Mouse (Mus musculus) forebrain, embryonic 12.5 days (tissue): ENCODE results near the gene Kcnip1. TPM values are rescaled to one million over a fixed set of nuclear protein-coding genes. Genes with fewer than 3 reads are reported as not detected.
A peak's percentile ranks its signal among the peaks of the same experiment; 100 is the strongest.

ENCODE experiments used
- ATAC-seq: fragments of 200-750 bp; cut with Nextera tagmentation; 2 replicates; pipeline ENCODE4 v1.8.0; 2017; ENCODE audit warnings: moderate TSS enrichment; ENCODE audit not compliant: low FRiP score
- H3K27ac ChIP-seq: fragments of 300-500 bp; sonication (generic); 2 replicates; pipeline ENCODE4 v1.5.1; 2016; ENCODE audit warnings: mild to moderate bottlenecking
- H3K27me3 ChIP-seq: fragments of 300-500 bp; sonication (generic); 2 replicates; pipeline ENCODE4 v1.6.1; 2016; ENCODE audit warnings: mild to moderate bottlenecking
- H3K36me3 ChIP-seq: fragments of 300-500 bp; sonication (generic); replicated peaks from 2 replicates; pipeline ENCODE4 v1.6.1; 2016; ENCODE audit warnings: mild to moderate bottlenecking
- H3K4me1 ChIP-seq: fragments of 300-500 bp; sonication (generic); 2 replicates; pipeline ENCODE4 v1.6.1; 2016
- H3K4me2 ChIP-seq: fragments of 300-500 bp; sonication (generic); 2 replicates; pipeline ENCODE4 v1.6.1; 2016; ENCODE audit warnings: mild to moderate bottlenecking, moderate library complexity
- H3K4me3 ChIP-seq: fragments of 300-500 bp; sonication (generic); replicated peaks from 2 replicates; pipeline ENCODE4 v1.5.1; 2016; ENCODE audit warnings: mild to moderate bottlenecking
- H3K9ac ChIP-seq: fragments of 300-500 bp; sonication (generic); 2 replicates; pipeline ENCODE4 v1.6.1; 2016; ENCODE audit warnings: mild to moderate bottlenecking
- H3K9me3 ChIP-seq: fragments of 300-500 bp; sonication (generic); 2 replicates; pipeline ENCODE4 v1.6.1; 2016
- WGBS: fragments of 180-500 bp; shearing (Covaris S2); methylation state at CpG from one replicate; pipeline ENCODE4 v1.1.7; 2016; 5-methylcytosine and 5-hydroxymethylcytosine counted together
- polyA plus RNA-seq: library from polyadenylated mRNA; unstranded; fragments of >200 nt; fragmentation: Nextera tagmentation; extraction: Ambion mirVana; gene quantifications from 2 replicates; pipeline ENCODE4 v1.2.1, GENCODE M21; 2016

Gene Kcnip1
- polyA plus RNA-seq, 1 experiment from 2014 or later, result 16.3 TPM

DNA sequence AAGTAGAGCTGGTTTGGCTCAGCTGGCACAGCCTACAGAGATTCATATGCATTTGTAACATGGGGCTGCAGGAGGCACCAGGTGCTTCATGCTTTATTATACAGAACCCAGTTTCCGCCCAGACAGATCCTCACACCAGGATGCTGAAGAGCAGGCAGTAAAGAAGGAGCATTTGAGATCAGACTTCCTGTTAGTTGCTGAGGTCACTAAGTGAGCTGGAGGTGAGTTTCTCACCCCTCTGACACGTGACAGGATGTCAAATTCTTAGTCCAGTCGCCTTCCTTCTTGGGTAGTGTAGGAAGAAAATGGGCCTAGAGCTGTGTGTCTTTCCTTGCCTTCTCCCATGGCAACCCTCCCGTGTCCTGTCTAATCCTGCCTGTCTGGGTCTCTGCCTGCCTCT, 286.2 kb downstream of the Kcnip1 start:
- Histone ChIP-seq H3K27me3 (peaks cover 5% of the 10 kb centered on the region; the same call in 1 of the 2 replicates), H3K4me2 (no peak overlapping the region), H3K36me3 (no peaks in the 10 kb centered on the region), H3K27ac (no peak overlapping the region), H3K9me3 (no peaks in the 10 kb centered on the region), H3K4me1 (no peaks in the 10 kb centered on the region), H3K9ac (no peak overlapping the region), H3K4me3 (no peak overlapping the region)
- WGBS, result 30% methylated on average over 4 of the region's 4 CpGs
- ATAC-seq, result no peak

DNA sequence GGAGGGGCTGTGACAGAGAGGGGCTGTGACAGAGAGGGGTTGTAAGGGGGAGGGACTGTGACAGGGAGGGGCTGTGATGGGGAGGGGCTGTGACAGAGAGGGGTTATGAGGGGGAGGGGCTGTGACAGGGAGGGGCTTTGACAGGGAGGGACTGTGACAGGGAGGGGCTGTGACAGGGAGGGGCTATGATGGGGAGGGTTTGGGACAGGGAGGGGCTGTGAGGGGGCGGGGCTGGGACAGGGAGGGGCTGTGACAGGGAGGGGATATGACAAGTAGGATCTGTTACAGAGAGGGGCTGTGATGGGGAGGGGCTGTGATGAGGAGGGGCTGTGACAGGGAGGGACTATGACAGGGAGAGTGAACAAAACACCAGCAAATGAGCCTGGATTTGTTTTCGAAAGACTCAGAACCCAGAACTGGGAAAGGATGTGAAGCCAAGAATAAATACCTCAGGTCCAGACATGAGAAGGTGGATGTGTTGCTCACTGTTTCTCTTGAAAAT, 290.9 kb downstream of the Kcnip1 start:
- WGBS, result 39% methylated on average over 1 of the region's 2 CpGs
- Histone ChIP-seq H3K9ac (no peak overlapping the region), H3K4me2 (no peak overlapping the region), H3K27ac (no peak overlapping the region), H3K4me1 (0 out of 2 replicates have a peak, but pooled peaks cover 2% of the 10 kb centered on the region), H3K9me3 (no peaks in the 10 kb centered on the region), H3K27me3 (peaks cover 13% of the 10 kb centered on the region; the same call in 1 of the 2 replicates), H3K4me3 (no peak overlapping the region), H3K36me3 (no peaks in the 10 kb centered on the region)
- no peak for ATAC-seq

- H3K4me1 ChIP-seq, result 0 out of 2 replicates have a peak, but pooled peaks cover 2% of the 10 kb centered on the region
- no peaks in the 10 kb centered on the region for H3K9me3 ChIP-seq
- H3K4me3 ChIP-seq, result no peak overlapping the region
- no peaks in the 10 kb centered on the region for H3K36me3 ChIP-seq
- H3K27me3 ChIP-seq, result peaks cover 13% of the 10 kb centered on the region; the same call in 1 of the 2 replicates
- ATAC-seq, result no peak
- no peak overlapping the region for H3K9ac ChIP-seq
- H3K27ac ChIP-seq, result no peak overlapping the region
- WGBS, result 81% methylated on average over 1 of the region's 1 CpGs
- H3K4me2 ChIP-seq, result no peak overlapping the region
These were observed 291.6 kb downstream of the Kcnip1 start for GRCm38 (mm10) chr11:33701236-33701957.

- no peak for ATAC-seq
- Histone ChIP-seq H3K9ac (no peak overlapping the region), H3K4me3 (no peak overlapping the region), H3K27me3 (peaks cover 13% of the 10 kb centered on the region; the same call in 1 of the 2 replicates), H3K27ac (no peak overlapping the region), H3K36me3 (no peaks in the 10 kb centered on the region), H3K4me2 (no peak overlapping the region), H3K9me3 (no peaks in the 10 kb centered on the region), H3K4me1 (0 out of 2 replicates have a peak, but pooled peaks cover 2% of the 10 kb centered on the region)
- 57% methylated on average over 4 of the region's 4 CpGs for WGBS
These were observed 292.2 kb downstream of the Kcnip1 start for GRCm38 (mm10) chr11:33700725-33701124.

DNA sequence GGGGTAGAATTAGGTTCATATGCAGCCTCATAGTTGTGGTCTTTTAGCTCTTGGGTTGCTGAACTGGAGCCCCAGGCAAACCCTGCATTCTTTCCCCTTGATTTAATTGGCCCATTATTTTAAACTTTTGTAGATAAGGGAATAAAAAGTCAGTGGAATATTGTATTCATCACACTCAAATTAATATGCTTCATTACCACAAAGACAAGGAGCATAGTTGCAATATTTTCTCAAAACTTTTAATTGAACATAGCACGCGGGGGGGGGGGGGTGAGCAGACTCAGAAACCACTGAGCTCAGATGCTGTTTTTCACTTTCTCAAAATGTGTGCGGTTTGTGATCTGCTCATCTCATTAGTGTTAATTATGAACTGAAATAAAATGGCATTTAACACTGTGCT, 302.8 kb downstream of the Kcnip1 start:
- H3K27me3 ChIP-seq, result peaks cover 40% of the 10 kb centered on the region
- no peaks in the 10 kb centered on the region for H3K9me3 ChIP-seq
- no peak overlapping the region for H3K9ac ChIP-seq
- no peaks in the 10 kb centered on the region; the same call in 1 of the 2 replicates for H3K4me1 ChIP-seq
- no peaks in the 10 kb centered on the region for H3K36me3 ChIP-seq
- ATAC-seq, result no peak
- H3K27ac ChIP-seq, result no peak overlapping the region
- H3K4me3 ChIP-seq, result no peak overlapping the region
- H3K4me2 ChIP-seq, result no peak overlapping the region
- WGBS, result 84% methylated on average over 3 of the region's 3 CpGs

DNA sequence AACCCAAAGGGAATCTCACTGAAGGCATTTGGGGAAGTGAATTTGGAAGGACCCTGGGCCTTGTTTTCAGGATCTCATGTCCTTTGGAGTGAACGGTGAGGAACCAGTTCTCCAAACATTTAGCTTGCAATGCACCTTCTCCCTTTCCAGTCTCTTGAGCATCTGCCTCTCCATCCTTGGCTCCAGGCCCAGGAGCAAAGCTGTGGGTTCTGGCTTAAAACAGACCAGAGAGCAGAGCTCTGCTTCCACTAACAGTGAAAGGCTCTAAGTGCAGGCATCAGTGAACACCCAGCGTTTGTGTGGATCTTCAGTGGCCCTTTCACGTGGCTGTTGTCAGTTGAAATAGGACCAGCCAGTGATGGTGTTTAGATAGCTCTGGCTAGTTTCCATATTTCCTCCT, 307.0 kb downstream of the Kcnip1 start:
- 81% methylated on average over 3 of the region's 3 CpGs for WGBS
- no peak for ATAC-seq
- H3K27me3 ChIP-seq, result peaks cover 62% of the 10 kb centered on the region

DNA sequence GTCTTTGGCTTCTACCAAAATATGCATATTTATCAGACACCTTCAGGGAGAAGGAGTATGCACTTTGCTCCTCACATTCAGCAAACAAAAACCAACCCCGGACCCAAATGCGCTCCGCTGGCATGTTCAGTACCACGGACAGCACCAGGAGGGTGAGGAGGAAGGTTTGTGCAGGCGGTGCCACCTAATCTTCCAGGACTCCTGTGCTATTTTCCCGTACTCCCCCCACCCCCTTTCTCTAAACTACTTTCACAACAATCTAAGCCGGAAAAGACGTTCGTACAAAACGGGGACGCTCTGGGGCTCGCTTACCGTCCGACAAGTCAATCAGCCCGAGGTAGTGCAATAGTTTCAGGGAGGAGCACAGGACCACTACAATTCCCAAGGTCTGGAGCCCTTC, 312.8 kb downstream of the Kcnip1 start:
- Histone ChIP-seq H3K9ac (no peak overlapping the region), H3K27ac (no peak overlapping the region), H3K4me2 (peak overlapping the region; percentile 35), H3K36me3 (no peaks in the 10 kb centered on the region), H3K4me3 (peak overlapping the region; percentile 12; the same call in 1 of the 2 replicates), H3K4me1 (peaks cover 8% of the 10 kb centered on the region), H3K27me3 (peaks cover 52% of the 10 kb centered on the region), H3K9me3 (no peaks in the 10 kb centered on the region)
- ATAC-seq, result no peak
- 1% methylated on average over 15 of the region's 15 CpGs for WGBS

More for the DNA sequence above, 307.0 kb downstream of the Kcnip1 start:
- H3K27ac ChIP-seq, result no peak overlapping the region
- no peak overlapping the region for H3K4me3 ChIP-seq
- H3K36me3 ChIP-seq, result no peaks in the 10 kb centered on the region
- H3K9me3 ChIP-seq, result no peaks in the 10 kb centered on the region
- H3K4me1 ChIP-seq, result no peaks in the 10 kb centered on the region; the same call in 1 of the 2 replicates
- H3K4me2 ChIP-seq, result no peak overlapping the region
- H3K9ac ChIP-seq, result no peak overlapping the region

- H3K4me2 ChIP-seq, result no peak overlapping the region
- no peaks in the 10 kb centered on the region for H3K27me3 ChIP-seq
- no peak overlapping the region for H3K4me3 ChIP-seq
- no peaks in the 10 kb centered on the region for H3K9me3 ChIP-seq
- WGBS, result 63% methylated on average over 10 of the region's 10 CpGs
- H3K4me1 ChIP-seq, result peaks cover 12% of the 10 kb centered on the region; the same call in 1 of the 2 replicates
- H3K36me3 ChIP-seq, result no peaks in the 10 kb centered on the region
- H3K27ac ChIP-seq, result no peak overlapping the region
- ATAC-seq, result no peak
- H3K9ac ChIP-seq, result no peak overlapping the region
These were observed 322.6 kb downstream of the Kcnip1 start for GRCm38 (mm10) chr11:33670105-33670965.

DNA sequence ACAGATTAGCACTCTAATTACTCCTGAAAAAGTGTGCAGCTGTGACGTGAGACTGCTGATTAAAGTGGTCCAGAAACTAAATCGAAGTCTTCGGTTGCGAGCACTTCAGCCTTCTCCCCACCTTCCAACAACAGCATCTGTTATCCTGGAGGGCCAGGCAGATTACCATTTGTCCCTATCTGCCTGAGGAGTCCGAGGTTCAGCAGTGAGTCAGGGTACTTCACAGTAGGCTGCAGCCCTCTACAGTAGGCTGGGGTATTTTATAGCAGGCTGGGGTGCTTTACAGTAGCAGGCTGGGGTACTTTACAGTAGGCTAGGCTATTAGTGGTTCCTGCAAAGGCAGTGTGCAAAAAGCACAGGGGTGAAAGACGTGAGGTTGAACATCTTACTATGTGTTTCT, 324.6 kb downstream of the Kcnip1 start:
- no peak overlapping the region for H3K9ac ChIP-seq
- no peaks in the 10 kb centered on the region for H3K27me3 ChIP-seq
- H3K27ac ChIP-seq, result no peak overlapping the region
- no peak overlapping the region for H3K4me2 ChIP-seq
- no peaks in the 10 kb centered on the region for H3K9me3 ChIP-seq
- peaks cover 12% of the 10 kb centered on the region; the same call in 1 of the 2 replicates for H3K4me1 ChIP-seq
- H3K36me3 ChIP-seq, result no peaks in the 10 kb centered on the region
- no peak overlapping the region for H3K4me3 ChIP-seq
- no peak for ATAC-seq
- WGBS, result 64% methylated on average over 6 of the region's 6 CpGs

DNA sequence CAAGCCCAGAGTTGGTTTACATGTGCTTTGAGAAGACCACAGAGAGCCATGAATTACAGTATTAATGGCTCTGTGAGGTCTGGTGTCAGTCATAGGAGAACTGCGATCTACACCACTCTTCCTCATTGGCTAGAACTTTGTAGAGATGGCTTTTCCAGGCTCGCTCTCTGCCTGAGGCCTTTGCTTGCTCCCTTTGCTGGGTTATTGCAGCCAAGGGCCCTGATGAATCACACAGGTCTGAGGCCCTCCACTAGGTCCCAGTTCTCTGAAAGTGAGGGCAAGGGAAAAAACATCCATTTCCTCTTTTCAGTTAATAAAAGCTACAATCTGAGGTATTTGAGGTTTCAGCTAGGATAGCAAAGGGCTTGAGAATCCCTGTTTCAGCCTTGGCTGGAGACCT, 329.4 kb downstream of the Kcnip1 start:
- H3K4me1 ChIP-seq, result peaks cover 4% of the 10 kb centered on the region
- H3K27me3 ChIP-seq, result 0 out of 2 replicates have a peak, but pooled peaks cover 4% of the 10 kb centered on the region
- no peak overlapping the region for H3K9ac ChIP-seq
- 90% methylated on average over 2 of the region's 2 CpGs for WGBS
- H3K27ac ChIP-seq, result no peak overlapping the region
- no peak overlapping the region for H3K4me3 ChIP-seq
- no peaks in the 10 kb centered on the region for H3K36me3 ChIP-seq
- no peaks in the 10 kb centered on the region for H3K9me3 ChIP-seq
- H3K4me2 ChIP-seq, result no peak overlapping the region
- ATAC-seq, result no peak

GRCm38 (mm10) chr11:33660016-33660913, 332.7 kb downstream of the Kcnip1 start:
- Histone ChIP-seq H3K27ac (no peak overlapping the region), H3K4me3 (no peak overlapping the region), H3K9ac (no peak overlapping the region), H3K36me3 (no peaks in the 10 kb centered on the region), H3K4me1 (peaks cover 4% of the 10 kb centered on the region), H3K27me3 (0 out of 2 replicates have a peak, but pooled peaks cover 4% of the 10 kb centered on the region), H3K4me2 (no peak overlapping the region), H3K9me3 (no peaks in the 10 kb centered on the region)
- WGBS, result 79% methylated on average over 13 of the region's 13 CpGs
- no peak for ATAC-seq
